Mouse (Mus musculus): ENCODE measurements around the gene Lrp1. TPM values are rescaled to one million over a fixed set of nuclear protein-coding genes. Genes with fewer than 3 reads are reported as not detected.

The Lrp1 gene
- polyA plus RNA-seq, 1 experiment from 2014 or later: 101 TPM

- H3K4me1 ChIP-seq (replicated peaks): peaks cover 80% of the 10 kb centered on the region
Observed at GRCm38 (mm10) chr10:127517941-127518340, 103.0 kb downstream of the Lrp1 start.

GRCm38 (mm10) chr10:127516576-127517260, 104.2 kb downstream of the Lrp1 start:
- peaks cover 51% of the 10 kb centered on the region for H3K27me3 ChIP-seq
- peak overlapping the region; percentile 35 for H3K27ac ChIP-seq
- no peaks in the 10 kb centered on the region for H3K9me3 ChIP-seq
- peaks cover 85% of the 10 kb centered on the region for H3K4me1 ChIP-seq (replicated peaks)
- H3K36me3 ChIP-seq: peaks cover 24% of the 10 kb centered on the region
- H3K4me3 ChIP-seq: no peak overlapping the region
- ATAC-seq (ENCODE audit: low FRiP score): no peak
- WGBS: 4% methylated on average over 28 of the region's 30 CpGs
- H3K9ac ChIP-seq: peak overlapping the region; percentile 35; the same call in 1 of the 2 replicates
- H3K4me2 ChIP-seq: peak overlapping the region; percentile 36; the same call in 1 of the 2 replicates

More at GRCm38 (mm10) chr10:127517941-127518340, 103.0 kb downstream of the Lrp1 start:
- Histone ChIP-seq H3K9ac (no peak overlapping the region), H3K9me3 (no peaks in the 10 kb centered on the region), H3K4me2 (no peak overlapping the region), H3K4me3 (no peak overlapping the region), H3K27me3 (peaks cover 51% of the 10 kb centered on the region), H3K27ac (peak overlapping the region; percentile 35; the same call in 1 of the 2 replicates), H3K36me3 (peaks cover 24% of the 10 kb centered on the region)
- ATAC-seq (ENCODE audit: low FRiP score): no peak
- 94% methylated on average over 22 of the region's 22 CpGs for WGBS

GRCm38 (mm10) chr10:127515983-127516459, 104.9 kb downstream of the Lrp1 start:
- ATAC-seq (ENCODE audit: low FRiP score): no peak
- Histone ChIP-seq H3K4me1 (replicated peaks) (peaks cover 84% of the 10 kb centered on the region), H3K27me3 (peaks cover 47% of the 10 kb centered on the region), H3K9me3 (no peaks in the 10 kb centered on the region), H3K36me3 (peaks cover 24% of the 10 kb centered on the region), H3K4me2 (peak overlapping the region; percentile 36; the same call in 1 of the 2 replicates), H3K4me3 (no peak overlapping the region), H3K27ac (no peak overlapping the region), H3K9ac (peak overlapping the region; percentile 35; the same call in 1 of the 2 replicates)
- 15% methylated on average over 8 of the region's 8 CpGs for WGBS

GRCm38 (mm10) chr10:127515271-127515982, 105.5 kb downstream of the Lrp1 start:
- Histone ChIP-seq H3K9ac (no peak overlapping the region), H3K27ac (peak overlapping the region; percentile 44; the same call in 1 of the 2 replicates), H3K27me3 (peaks cover 43% of the 10 kb centered on the region), H3K4me3 (no peak overlapping the region), H3K9me3 (no peaks in the 10 kb centered on the region), H3K36me3 (peaks cover 24% of the 10 kb centered on the region), H3K4me2 (peak overlapping the region; percentile 36; the same call in 1 of the 2 replicates), H3K4me1 (replicated peaks) (peaks cover 84% of the 10 kb centered on the region)
- no peak for ATAC-seq (ENCODE audit: low FRiP score)
- 25% methylated on average over 9 of the region's 9 CpGs for WGBS

GRCm38 (mm10) chr10:127514764-127515163, 106.2 kb downstream of the Lrp1 start, which contains the start of gene Ndufa4l2:
Gene Ndufa4l2 (plus strand): TSS chr10:127514967.
- H3K4me3 ChIP-seq: peak within 1 kb of the TSS; percentile 41; the same call in 1 of the 2 replicates
- no peak for ATAC-seq (ENCODE audit: low FRiP score)
- peaks cover 18% of the 10 kb centered on the region for H3K36me3 ChIP-seq
- peak within 1 kb of the TSS; percentile 78 for H3K4me2 ChIP-seq
- peak within 1 kb of the TSS; percentile 100 for H3K27ac ChIP-seq
- peak within 1 kb of the TSS; percentile 53; the same call in 1 of the 2 replicates for H3K9ac ChIP-seq
- H3K27me3 ChIP-seq: peaks cover 40% of the 10 kb centered on the region
- H3K9me3 ChIP-seq: no peaks in the 10 kb centered on the region
- peaks cover 84% of the 10 kb centered on the region for H3K4me1 ChIP-seq (replicated peaks)
- WGBS: 13% methylated on average over 6 of the region's 6 CpGs

GRCm38 (mm10) chr10:127514111-127514698, 106.7 kb downstream of the Lrp1 start:
- 13% methylated on average over 13 of the region's 13 CpGs for WGBS
- Histone ChIP-seq H3K27ac (peak overlapping the region; percentile 100), H3K36me3 (peaks cover 17% of the 10 kb centered on the region), H3K4me1 (replicated peaks) (peaks cover 90% of the 10 kb centered on the region), H3K9me3 (no peaks in the 10 kb centered on the region), H3K27me3 (peaks cover 40% of the 10 kb centered on the region), H3K4me3 (no peak overlapping the region), H3K9ac (0 out of 2 replicates have a peak overlapping the region, but pooled peaks have one; percentile 53), H3K4me2 (peak overlapping the region; percentile 78)
- no peak for ATAC-seq (ENCODE audit: low FRiP score)

GRCm38 (mm10) chr10:127513501-127514091, 107.4 kb downstream of the Lrp1 start:
- H3K36me3 ChIP-seq: peaks cover 12% of the 10 kb centered on the region
- H3K9me3 ChIP-seq: no peaks in the 10 kb centered on the region
- H3K4me2 ChIP-seq: peak overlapping the region; percentile 78
- peaks cover 38% of the 10 kb centered on the region for H3K27me3 ChIP-seq
- peak overlapping the region; percentile 53 for H3K9ac ChIP-seq
- no peak for ATAC-seq (ENCODE audit: low FRiP score)
- peak overlapping the region; percentile 100 for H3K27ac ChIP-seq
- 2% methylated on average over 16 of the region's 16 CpGs for WGBS
- peaks cover 96% of the 10 kb centered on the region for H3K4me1 ChIP-seq (replicated peaks)
- H3K4me3 ChIP-seq: peak overlapping the region; percentile 41; the same call in 1 of the 2 replicates

GRCm38 (mm10) chr10:127512813-127513212, 108.1 kb downstream of the Lrp1 start:
- H3K9ac ChIP-seq: peak overlapping the region; percentile 82
- peak overlapping the region; percentile 41; the same call in 1 of the 2 replicates for H3K4me3 ChIP-seq
- H3K9me3 ChIP-seq: no peaks in the 10 kb centered on the region
- H3K27me3 ChIP-seq: peaks cover 30% of the 10 kb centered on the region
- H3K36me3 ChIP-seq: peaks cover 5% of the 10 kb centered on the region
- H3K27ac ChIP-seq: peak overlapping the region; percentile 100
- H3K4me1 ChIP-seq (replicated peaks): peaks cover 99% of the 10 kb centered on the region
- ATAC-seq (ENCODE audit: low FRiP score): peak; percentile 9
- H3K4me2 ChIP-seq: peak overlapping the region; percentile 78
- WGBS: under 1% methylated on average over 27 of the region's 27 CpGs

GRCm38 (mm10) chr10:127512307-127512666, 108.7 kb downstream of the Lrp1 start:
- Histone ChIP-seq H3K9me3 (no peaks in the 10 kb centered on the region), H3K4me3 (peak overlapping the region; percentile 41), H3K36me3 (no peaks in the 10 kb centered on the region), H3K27me3 (peaks cover 31% of the 10 kb centered on the region), H3K9ac (peak overlapping the region; percentile 82), H3K4me1 (replicated peaks) (peaks cover 98% of the 10 kb centered on the region), H3K27ac (peak overlapping the region; percentile 100), H3K4me2 (peak overlapping the region; percentile 78)
- WGBS: 7% methylated on average over 7 of the region's 7 CpGs
- ATAC-seq (ENCODE audit: low FRiP score): no peak

GRCm38 (mm10) chr10:127511634-127512306, 109.2 kb downstream of the Lrp1 start:
- Histone ChIP-seq H3K36me3 (no peaks in the 10 kb centered on the region; the same call in 1 of the 2 replicates), H3K4me2 (peak overlapping the region; percentile 78), H3K9me3 (no peaks in the 10 kb centered on the region), H3K4me3 (peak overlapping the region; percentile 41), H3K27ac (peak overlapping the region; percentile 100), H3K27me3 (peaks cover 31% of the 10 kb centered on the region), H3K4me1 (replicated peaks) (peaks cover 92% of the 10 kb centered on the region), H3K9ac (peak overlapping the region; percentile 82)
- peak; percentile 9; the same call in 1 of the 2 replicates for ATAC-seq (ENCODE audit: low FRiP score)
- 0% methylated on average over 38 of the region's 46 CpGs for whole genome bisulfite sequencing
